Mouse (Mus musculus) gastrocnemius, adult 2 months (tissue): ENCODE measurements around the gene Ccdc61. TPM values are rescaled to one million over a fixed set of nuclear protein-coding genes. Genes with fewer than 3 reads are reported as not detected.
"Not testable (repeated sequence)": the region's sequence is repeated elsewhere in the genome, so short reads cannot be mapped to it uniquely, and the experiment has no call there.

ENCODE experiments used
- DNase-seq: peaks from one replicate; pipeline ENCODE4 v3.0.0; 2022
- H3K27ac ChIP-seq: fragments of 200-600 bp; 2 replicates; pipeline ENCODE4 v1.8.1; 2022; ENCODE audit warnings: mild to moderate bottlenecking
- H3K4me3 ChIP-seq: fragments of 200-600 bp; 2 replicates; pipeline ENCODE4 v1.8.1; 2022; ENCODE audit warnings: mild to moderate bottlenecking, moderate library complexity
- CTCF ChIP-seq: fragments of 200-600 bp; IDR thresholded peaks from 2 replicates; pipeline ENCODE4 v1.8.1; 2022; ENCODE audit warnings: antibody characterized with exemption, mild to moderate bottlenecking, moderate library complexity
- intact Hi-C: fragments of 180-260 bp; cut with DNase I; formaldehyde crosslinking; loops from one replicate; pipeline ENCODE4 v1.15.1; 2025
- total RNA-seq, 2 experiments: library from RNA; stranded (reverse); gene quantifications; 2 replicates each; pipeline ENCODE4 v1.2.3; 2021

Ccdc61 gene
- total RNA-seq, 2 experiments from 2014 or later = 4.1 to 5.6 TPM

DNA sequence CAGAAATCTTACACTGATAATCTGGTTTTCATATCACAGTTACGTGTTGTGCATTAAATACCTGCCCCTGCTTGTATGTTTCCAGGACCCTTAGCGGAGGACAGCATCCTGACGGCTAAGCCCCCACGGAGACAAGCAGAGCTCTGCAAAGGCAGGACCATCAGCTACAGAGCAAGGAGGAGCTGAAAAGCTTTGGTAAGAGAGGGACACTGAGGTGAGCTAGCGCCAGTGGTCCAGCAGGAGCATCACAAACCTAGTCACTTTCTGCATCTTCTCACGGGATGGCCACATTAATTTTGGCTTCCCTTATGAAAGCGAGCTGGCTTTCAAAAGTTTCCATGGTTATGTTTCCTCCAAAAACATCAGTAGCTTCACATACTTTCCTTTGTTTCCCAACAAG is 37.4 kb downstream of the Ccdc61 start:
- Histone ChIP-seq H3K4me3 (peak overlapping the region; percentile 71), H3K27ac (peak overlapping the region; percentile 7; the same call in 1 of the 2 replicates)
- intact Hi-C loops = loop anchor here (1.0 to 2.0 kb wide), 2 partner anchors 44 to 123 kb away; no protein-coding TSS in a partner anchor
- no peak for TF ChIP-seq CTCF
- no peak for DNase-seq

DNA sequence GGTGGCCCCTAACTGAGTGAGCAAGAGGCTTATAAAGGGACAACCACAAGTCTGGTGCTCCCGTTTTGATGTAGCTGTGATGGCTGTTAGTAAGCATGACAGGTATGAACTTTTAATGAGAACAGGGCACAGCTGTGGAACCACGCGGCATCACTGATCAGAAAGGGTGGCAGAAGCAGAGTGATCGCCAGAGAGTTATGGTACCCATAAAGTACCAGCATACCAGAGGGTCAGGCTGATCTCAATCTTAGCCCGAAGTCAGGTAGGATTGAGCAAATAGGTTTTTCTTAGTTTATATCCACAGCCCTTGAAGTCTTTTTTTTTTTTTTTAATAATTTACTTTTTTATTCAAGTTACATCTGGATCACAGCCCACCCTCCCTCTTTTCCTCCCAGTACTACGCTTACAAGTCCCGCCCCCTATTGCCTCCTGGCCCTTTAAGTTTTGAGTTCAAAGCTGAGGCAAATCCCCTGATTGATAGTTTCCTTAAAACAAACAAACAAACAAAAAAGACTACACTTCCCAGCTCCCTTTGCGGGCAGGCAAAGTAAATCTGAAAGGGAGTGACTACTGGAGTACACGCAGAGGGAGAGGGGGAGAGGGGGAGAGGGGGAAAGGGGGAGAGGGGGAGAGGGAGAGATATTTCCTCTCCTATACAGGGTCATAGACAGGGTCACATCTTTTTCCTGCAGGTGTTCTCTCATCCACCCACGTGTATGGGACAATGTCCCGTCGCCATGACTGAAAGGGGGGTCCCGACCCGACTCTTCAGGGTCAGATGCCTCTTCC is 38.0 kb downstream of the Ccdc61 start:
- H3K4me3 ChIP-seq = peak overlapping the region; percentile 71
- intact Hi-C loops = loop anchor here (2.0 kb wide), 1 partner anchor 43 kb away; no protein-coding TSS in a partner anchor
- no peak for TF ChIP-seq CTCF
- no peak for DNase-seq
- peak overlapping the region; percentile 7; the same call in 1 of the 2 replicates for H3K27ac ChIP-seq

DNA sequence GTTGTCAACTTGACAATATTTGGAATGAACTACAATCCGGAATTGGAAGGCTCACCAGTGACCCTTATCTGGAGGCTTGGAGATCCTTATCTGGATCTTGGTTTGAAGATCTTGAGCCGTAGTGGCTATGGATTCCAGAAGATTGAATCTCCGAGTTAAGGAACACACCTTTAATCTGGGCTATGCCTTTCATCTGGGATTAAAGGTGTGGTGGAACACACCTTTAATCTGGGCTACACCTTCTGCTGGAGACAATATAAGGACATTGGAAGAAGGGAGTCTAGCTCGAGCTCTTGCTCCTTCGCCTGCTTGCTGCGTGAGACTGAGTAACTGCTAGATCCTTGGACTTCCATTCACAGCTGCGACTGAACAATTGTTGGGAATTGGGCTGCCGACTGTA is 39.2 kb downstream of the Ccdc61 start, which contains the start of gene Pglyrp1:
TSS of gene Pglyrp1 (plus strand) at position 301 of the 400 bp plus-strand sequence.
- DNase-seq, H3K4me3 ChIP-seq, H3K27ac ChIP-seq, intact Hi-C loops: not testable (repeated sequence)

DNA sequence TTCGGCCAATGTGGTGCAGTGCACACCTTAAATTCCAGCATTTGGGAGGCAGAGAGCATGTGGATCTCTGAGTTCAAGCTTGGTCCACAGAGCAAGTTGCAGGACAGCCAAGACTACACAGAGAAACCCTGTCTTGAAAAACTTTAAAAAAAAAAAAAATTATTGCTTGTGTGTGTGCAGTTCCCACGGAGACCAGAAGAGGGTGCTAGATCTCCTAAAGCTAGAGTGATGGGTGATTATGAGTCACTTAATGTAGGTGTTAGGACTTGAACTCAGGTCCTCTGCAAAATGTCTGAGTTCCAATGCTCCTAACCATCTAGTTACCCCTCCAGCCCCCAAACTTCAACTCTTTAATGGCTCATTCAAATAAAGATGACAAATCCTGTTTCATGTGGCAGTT is 41.7 kb downstream of the Ccdc61 start:
- peak; percentile 21; the same call in 1 of the 2 replicates for TF ChIP-seq CTCF
- intact Hi-C loops = no loop called here
- no peak for DNase-seq
- H3K27ac ChIP-seq = no peak overlapping the region
- H3K4me3 ChIP-seq = no peak overlapping the region

DNA sequence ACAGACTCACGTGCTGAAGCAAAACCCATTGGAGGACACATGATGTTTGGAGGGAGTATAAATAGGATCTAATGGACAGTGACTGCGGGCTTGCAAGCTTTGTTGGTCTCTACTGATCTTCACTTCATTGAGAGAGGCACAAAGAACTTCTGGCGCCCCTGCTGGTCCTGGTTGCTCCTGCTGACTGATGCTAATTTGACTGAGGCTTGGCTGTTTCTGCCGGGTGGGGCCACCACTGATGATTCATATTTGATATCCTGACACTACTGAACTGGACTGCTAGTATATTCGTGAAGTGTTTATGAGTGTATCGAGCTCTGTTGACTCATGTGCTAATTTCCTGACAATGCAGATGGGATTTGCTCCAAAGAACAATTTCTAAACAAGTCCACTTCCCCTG is 47.4 kb downstream of the Ccdc61 start:
- no peak for DNase-seq
- no peak for TF ChIP-seq CTCF
- H3K27ac ChIP-seq = no peak overlapping the region
- H3K4me3 ChIP-seq = no peak overlapping the region
- intact Hi-C loops = no loop called here

DNA sequence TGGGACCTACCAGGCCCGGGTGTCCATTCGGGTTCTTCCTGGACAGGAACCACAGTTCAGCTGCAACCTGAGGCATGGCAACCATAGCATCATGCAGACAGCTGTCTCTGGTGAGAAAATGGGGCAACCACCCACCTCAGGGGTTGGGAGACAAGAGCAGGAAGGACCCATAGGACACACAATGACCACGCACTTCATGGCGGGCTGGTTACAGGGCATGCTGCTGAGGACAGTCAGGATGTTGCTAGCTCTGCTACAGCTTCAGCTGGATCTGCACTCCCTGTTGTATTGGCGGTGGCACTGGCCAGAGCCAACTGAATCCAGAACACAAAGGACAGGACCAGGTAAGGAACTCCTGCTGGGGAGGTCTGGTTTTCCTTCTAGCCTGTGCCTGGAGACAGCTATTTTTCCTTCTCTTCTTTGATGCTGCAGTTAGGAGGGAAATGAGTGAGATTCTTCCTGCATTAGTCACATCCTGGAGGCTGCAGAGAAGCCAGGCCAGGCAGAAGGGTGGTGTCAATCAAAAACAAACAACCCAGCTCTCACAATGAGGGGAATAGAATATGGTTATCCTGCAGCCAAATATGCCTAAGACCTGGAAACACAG is 51.8 kb downstream of the Ccdc61 start:
- no peak for DNase-seq
- H3K27ac ChIP-seq = peak overlapping the region; percentile 74
- H3K4me3 ChIP-seq = no peak overlapping the region
- intact Hi-C loops = no loop called here
- TF ChIP-seq CTCF = no peak

DNA sequence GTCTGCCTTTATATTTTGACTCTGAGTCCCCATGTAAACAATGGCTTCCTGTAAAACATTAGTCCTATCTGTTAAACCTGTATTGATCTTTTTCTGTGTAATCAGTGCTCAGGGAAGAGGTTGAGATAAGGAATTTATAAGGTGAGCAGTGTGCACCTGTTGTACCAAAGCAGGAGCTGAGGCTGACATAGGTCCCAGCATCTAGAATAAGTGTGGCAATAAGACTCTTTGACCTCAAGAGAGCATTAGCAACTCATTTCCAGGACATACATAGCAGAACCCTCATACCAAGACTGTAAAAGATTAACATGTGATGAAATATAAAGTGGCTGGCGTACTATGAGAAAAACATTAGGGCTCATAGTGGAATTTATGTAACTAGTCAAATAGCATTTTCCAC is 61.8 kb downstream of the Ccdc61 start:
- H3K4me3 ChIP-seq = no peak overlapping the region
- intact Hi-C loops = no loop called here
- H3K27ac ChIP-seq = no peak overlapping the region
- no peak for TF ChIP-seq CTCF
- no peak for DNase-seq

DNA sequence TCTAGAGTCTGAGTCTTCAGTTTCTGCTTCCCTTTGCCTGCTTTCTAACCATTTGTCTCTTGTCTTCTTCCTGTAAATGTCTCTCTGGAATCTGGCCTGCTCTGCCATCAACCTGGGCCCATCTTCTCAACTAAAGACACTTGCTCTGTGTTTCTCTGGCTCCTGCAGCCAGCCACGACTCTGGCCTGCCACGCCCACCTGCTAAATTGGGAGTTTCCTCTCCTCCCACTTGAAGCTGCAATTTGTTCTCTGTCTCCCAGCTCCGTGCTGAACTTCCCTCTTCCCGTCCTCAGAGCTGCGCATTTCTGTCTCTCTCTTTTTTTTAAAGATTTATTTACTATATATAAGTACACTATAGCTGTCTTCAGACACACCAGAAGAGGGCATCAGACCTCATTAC is 65.4 kb downstream of the Ccdc61 start:
- Histone ChIP-seq H3K4me3 (no peak overlapping the region), H3K27ac (no peak overlapping the region)
- no peak for TF ChIP-seq CTCF
- intact Hi-C loops = no loop called here
- DNase-seq = peak; percentile 31

DNA sequence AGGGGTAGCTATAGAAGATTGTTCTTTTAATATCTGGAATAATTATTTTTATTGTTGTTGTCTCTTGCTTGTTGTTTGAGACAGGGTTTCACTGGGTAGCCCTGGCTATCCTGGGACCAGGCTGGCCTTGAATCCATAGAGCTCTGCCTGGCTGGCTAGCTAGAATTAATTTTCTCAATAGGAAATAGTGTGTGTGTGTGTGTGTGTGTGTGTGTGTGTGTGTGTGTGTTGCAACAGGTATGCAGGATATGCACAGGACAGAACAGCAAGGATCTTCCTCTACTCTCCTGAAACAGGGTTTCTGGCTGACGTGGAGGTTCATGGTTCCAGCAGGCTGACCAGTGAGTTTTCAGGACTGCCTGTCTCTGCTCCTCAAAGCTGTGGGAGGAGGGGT is 69.0 kb downstream of the Ccdc61 start:
- no peak for TF ChIP-seq CTCF
- DNase-seq = no peak
- H3K4me3 ChIP-seq = peak overlapping the region; percentile 79
- H3K27ac ChIP-seq = peak overlapping the region; percentile 92
- intact Hi-C loops = no loop called here

Other genes starting within 250 kb of the Ccdc61 start
- gene Psg20, start 224.2 kb downstream of the Ccdc61 start, total RNA-seq = not detected
- gene Psg22, start 192.3 kb downstream of the Ccdc61 start, total RNA-seq = not detected
- gene Psg19, start 111.9 kb downstream of the Ccdc61 start, total RNA-seq = not detected
- not detected for gene Psg17, start 88.8 kb downstream of the Ccdc61 start, total RNA-seq
- 1 to 10 TPM; 2.4 to 4.0 TPM for gene Mill2, start 70.4 kb downstream of the Ccdc61 start, total RNA-seq
- gene Pglyrp1, start 39.1 kb downstream of the Ccdc61 start, total RNA-seq = not detected
- 1 to 10 TPM; 1.6 to 2.1 TPM for gene Nova2, start 15.5 kb upstream of the Ccdc61 start, total RNA-seq
- not detected for gene Nanos2, start 77.0 kb upstream of the Ccdc61 start, total RNA-seq
- 1 to 10 TPM; 6.3 to 6.7 TPM for gene Mypop, start 80.8 kb upstream of the Ccdc61 start, total RNA-seq
- 10 to 100 TPM; 18.2 to 20.5 TPM for gene Irf2bp1, start 93.6 kb upstream of the Ccdc61 start, total RNA-seq
- gene Foxa3, start 113.1 kb upstream of the Ccdc61 start, total RNA-seq = not detected
- 10 to 100 TPM; 70.9 to 81.5 TPM for gene Sympk, start 114.0 kb upstream of the Ccdc61 start, total RNA-seq
- not detected for gene Rsph6a, start 144.3 kb upstream of the Ccdc61 start, total RNA-seq
- 10 to 100 TPM; 31.9 to 32.1 TPM for gene Dmwd, start 165.8 kb upstream of the Ccdc61 start, total RNA-seq
- 100 to 1,000 TPM; 265 to 336 TPM for gene Dmpk, start 173.4 kb upstream of the Ccdc61 start, total RNA-seq
- gene Six5, start 184.2 kb upstream of the Ccdc61 start, total RNA-seq = 1 to 10 TPM in 1 of 2 experiments, under 1 TPM in 1; 0.89 to 2.3 TPM
- not detected for gene Gm4969, start 208.0 kb upstream of the Ccdc61 start, total RNA-seq
- 1 to 10 TPM; 2.3 to 3.0 TPM for gene Fbxo46, start 209.4 kb upstream of the Ccdc61 start, total RNA-seq
- 1 to 10 TPM; 2.0 TPM for gene Qpctl, start 238.9 kb upstream of the Ccdc61 start, total RNA-seq
- gene Snrpd2, start 239.3 kb upstream of the Ccdc61 start, total RNA-seq = 10 to 100 TPM; 49.7 to 58.0 TPM